Mouse (Mus musculus) brain, embryonic 14.5 days (tissue): Measurements from ENCODE around the gene Kif26b. TPM values are rescaled to one million over a fixed set of nuclear protein-coding genes. Genes with fewer than 3 reads are reported as not detected.

Experiments
- DNase-seq: peaks from one replicate; pipeline ENCODE4 v3.0.0-alpha.2; 2011; ENCODE audit warnings: low read depth
- CTCF ChIP-seq: fragments of 200-500 bp; IDR thresholded peaks from 2 replicates; pipeline ENCODE4 v1.5.1; 2012; ENCODE audit warnings: inconsistent platforms, mild to moderate bottlenecking, moderate library complexity, borderline replicate concordance; ENCODE audit not compliant: insufficient read depth, insufficient read length; ENCODE audit errors: extremely low read depth
- POLR2A ChIP-seq: fragments of 200-500 bp; IDR thresholded peaks from 2 replicates; pipeline ENCODE4 v1.6.1; 2012; ENCODE audit warnings: mild to moderate bottlenecking, inconsistent platforms, borderline replicate concordance; ENCODE audit not compliant: poor library complexity, insufficient read depth, insufficient read length, severe bottlenecking; ENCODE audit errors: extremely low read depth
- polyA plus RNA-seq: library from polyadenylated mRNA; depleted of rRNA; stranded (reverse); fragments of >200 nt; gene quantifications from 2 replicates; pipeline ENCODE4 v1.2.3, GENCODE M21; 2012

Kif26b gene
- polyA plus RNA-seq, 1 experiment: 17.0 TPM

DNA sequence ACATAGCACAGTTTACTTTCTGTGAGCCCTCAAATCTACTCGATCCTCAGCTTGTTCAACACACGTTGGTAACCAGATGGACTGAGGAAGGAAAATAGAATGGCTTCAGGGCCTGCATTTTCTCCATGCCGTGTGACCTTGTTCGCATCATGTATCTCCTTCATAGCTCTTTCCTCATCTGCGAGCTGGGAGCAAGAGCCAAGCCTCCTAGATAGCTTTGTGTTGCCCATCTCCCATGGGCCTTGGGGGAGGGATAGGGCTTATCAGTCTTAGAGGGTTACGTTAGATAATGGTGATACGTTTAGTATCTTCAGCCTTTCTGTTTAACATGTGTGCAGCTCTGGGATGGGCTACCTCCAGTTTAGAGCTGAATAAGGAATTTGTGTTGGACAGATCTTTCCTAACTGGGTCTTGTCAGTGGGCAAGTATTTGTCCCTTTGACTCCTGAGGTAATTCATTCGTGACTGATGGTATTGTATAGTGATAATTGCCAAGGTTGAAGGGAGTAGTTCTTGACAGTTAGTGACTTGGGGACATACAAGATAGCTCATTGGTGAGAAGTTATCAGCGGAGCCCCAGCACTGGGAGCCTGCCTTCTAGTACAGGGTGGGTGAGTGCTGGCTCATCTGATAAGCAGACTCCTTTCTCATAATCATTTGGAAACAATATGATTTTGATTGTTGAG is 183.4 kb downstream of the Kif26b start:
- no peak for TF ChIP-seq POLR2A
- no peak for TF ChIP-seq CTCF
- no peak for DNase-seq

GRCm38 (mm10) chr1:178714209-178714608 is 185.3 kb downstream of the Kif26b start:
- no peak for TF ChIP-seq POLR2A
- TF ChIP-seq CTCF: no peak
- DNase-seq: no peak

DNA sequence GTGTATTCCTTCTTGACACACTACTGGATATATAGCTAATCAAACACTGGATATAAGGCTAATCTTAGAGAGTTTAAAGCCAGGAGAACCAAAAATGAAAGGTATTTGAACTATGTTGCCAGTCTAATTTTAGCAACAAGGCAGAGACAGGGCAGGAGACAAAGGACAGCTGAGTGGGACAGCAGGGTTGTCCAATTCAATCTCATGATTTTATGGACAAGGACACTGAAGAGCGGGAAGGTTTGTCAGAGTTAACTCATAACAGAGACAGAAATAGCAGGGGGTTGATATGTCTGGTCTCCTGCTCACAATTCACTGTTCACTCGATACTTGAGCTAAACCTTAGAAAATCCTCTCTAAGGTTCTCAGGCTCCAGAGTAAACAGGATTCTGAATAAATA is 187.5 kb downstream of the Kif26b start:
- DNase-seq: no peak
- TF ChIP-seq CTCF: no peak
- no peak for TF ChIP-seq POLR2A

DNA sequence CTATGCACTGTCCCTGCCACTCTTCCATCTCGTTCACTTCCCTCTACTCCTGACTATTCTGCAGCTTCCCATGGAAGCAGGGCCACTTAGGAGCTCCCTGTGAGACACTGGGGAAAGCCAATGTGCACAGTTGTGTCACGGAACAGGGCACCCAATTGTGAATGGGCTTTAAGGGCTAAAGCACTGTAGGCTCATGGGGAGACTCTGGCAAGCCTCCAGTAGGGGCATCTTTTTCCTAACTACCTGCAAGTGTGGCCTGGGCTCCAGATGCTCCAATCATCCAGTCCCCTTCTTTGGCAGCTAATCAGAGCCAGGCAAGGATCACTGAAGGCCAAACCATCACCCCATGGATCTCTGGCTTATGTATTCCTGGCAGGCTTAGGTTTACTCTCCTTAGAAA is 191.9 kb downstream of the Kif26b start:
- DNase-seq: peak; percentile 20
- TF ChIP-seq POLR2A (no peak), CTCF (no peak)

GRCm38 (mm10) chr1:178722793-178723192 is 193.9 kb downstream of the Kif26b start:
- no peak for TF ChIP-seq POLR2A
- TF ChIP-seq CTCF: no peak
- peak; percentile 7 for DNase-seq

DNA sequence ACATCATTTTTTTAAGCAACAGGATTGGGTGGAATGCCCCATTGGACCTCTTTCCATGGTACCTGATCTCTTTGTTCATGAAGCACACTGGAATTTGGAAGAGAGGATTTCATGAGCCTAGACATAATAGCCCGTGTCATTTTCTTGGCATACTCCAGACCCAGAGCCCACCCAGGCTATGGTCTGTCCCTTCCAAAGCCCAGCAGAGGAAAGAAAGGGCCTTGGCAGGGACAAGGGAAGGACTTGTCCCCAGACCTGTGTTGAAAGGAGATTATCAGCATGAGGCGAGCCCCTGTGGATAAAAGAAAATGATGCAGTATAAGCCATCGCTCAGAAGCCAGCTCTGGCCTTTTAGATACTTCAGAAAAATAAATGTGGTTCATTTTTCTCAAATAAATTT is 196.6 kb downstream of the Kif26b start:
- no peak for TF ChIP-seq POLR2A
- TF ChIP-seq CTCF: no peak
- peak; percentile 66 for DNase-seq

DNA sequence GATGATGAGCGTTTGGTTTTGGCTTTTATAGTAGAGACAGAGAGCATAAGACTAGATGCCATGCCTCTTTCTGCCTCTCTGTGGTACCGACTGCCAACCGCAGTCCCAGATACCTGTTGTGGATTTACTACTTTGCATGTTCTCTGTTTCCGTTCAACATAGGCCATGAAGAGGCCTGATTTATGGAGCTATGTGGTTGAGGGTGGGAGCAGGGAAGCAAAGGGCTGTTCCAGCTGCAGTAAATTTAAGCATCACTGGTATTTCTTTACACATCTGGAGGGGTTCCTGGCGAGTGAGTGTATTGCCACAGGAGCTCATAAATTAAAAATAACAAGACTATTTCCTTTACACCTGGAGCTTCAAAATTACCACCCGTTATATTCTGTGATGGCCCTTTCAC is 199.3 kb downstream of the Kif26b start:
- DNase-seq: no peak
- TF ChIP-seq CTCF (no peak), POLR2A (no peak)

- no peak for DNase-seq
- TF ChIP-seq POLR2A (no peak), CTCF (no peak)
Measured at GRCm38 (mm10) chr1:178730271-178730670, 201.3 kb downstream of the Kif26b start.

DNA sequence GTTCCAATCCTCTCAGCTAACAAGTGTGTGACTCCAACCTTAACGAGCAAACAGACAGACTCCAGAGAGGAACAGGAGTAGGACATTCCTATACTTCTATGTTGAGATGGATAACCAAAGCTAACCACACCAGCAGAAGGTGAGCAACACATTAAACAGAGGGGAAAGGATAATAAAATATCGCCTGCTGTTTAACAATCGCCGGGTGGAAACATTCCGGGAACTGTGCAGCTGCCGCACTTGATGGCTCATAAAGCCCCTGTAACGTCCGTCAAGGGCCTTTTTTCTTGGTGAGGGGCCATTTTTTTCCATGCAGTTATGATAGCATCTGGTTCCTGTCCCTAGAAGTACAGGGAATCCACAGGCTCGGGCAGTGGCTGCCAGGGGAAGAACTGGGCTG is 204.1 kb downstream of the Kif26b start:
- no peak for DNase-seq
- TF ChIP-seq POLR2A: no peak
- no peak for TF ChIP-seq CTCF

- TF ChIP-seq CTCF (no peak), POLR2A (no peak)
- no peak for DNase-seq
Measured at GRCm38 (mm10) chr1:178734576-178734975, 205.7 kb downstream of the Kif26b start.

DNA sequence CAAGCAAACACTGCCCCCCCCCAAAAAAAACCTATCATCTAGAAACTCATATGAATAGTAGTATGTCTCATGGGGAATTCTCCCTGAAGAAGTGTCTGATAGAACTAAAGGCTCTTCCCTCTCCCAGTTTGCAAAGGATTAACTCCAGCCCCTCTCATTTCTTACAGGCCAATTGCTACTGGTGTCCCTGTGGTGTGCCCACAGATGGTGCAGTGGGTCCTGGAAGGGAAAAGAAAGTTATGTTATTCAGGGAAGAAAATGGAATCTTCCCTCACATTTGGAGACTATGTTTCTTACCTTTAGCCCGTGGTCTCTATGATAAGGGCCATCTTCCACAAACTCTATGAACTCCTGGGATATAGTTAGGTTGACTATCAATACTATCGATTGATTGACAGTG is 208.0 kb downstream of the Kif26b start:
- no peak for DNase-seq
- TF ChIP-seq CTCF (no peak), POLR2A (no peak)

GRCm38 (mm10) chr1:178743820-178744219 is 214.9 kb downstream of the Kif26b start:
- DNase-seq: no peak
- TF ChIP-seq POLR2A (no peak), CTCF (no peak)

- DNase-seq: no peak
- no peak for TF ChIP-seq CTCF
- TF ChIP-seq POLR2A: no peak
Measured at GRCm38 (mm10) chr1:178744526-178744925, 215.6 kb downstream of the Kif26b start.

DNA sequence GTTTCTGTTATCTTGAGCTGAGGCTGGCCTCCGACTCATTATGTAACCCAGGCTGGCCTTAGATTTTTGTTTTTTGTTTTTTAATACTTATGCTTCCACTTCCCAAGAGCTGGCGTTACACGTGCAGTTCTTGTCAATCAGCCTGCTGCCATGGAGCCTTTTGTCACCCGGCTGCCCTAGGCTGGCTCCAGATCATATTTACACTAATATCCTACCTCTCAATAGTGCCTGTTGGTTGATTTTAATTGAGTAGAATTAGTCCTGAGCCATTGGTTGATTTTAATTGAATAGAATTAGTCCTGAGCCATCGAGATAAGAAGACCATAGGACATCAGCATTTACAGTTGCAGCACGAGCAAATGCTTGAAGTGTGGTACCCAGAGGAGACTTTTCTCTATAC is 216.0 kb downstream of the Kif26b start:
- no peak for TF ChIP-seq POLR2A
- TF ChIP-seq CTCF: no peak
- DNase-seq: no peak
